Mouse (Mus musculus) liver, embryonic 11.5 days (tissue): ENCODE measurements around the gene Ndufa11. TPM values are rescaled to one million over a fixed set of nuclear protein-coding genes. Genes with fewer than 3 reads are reported as not detected.
A peak's percentile ranks its signal among the peaks of the same experiment; 100 is the strongest.

Experiments used
- ATAC-seq: fragments of 200-750 bp; cut with Nextera tagmentation; replicated peaks from 2 replicates; pipeline ENCODE4 v1.8.0; 2017; ENCODE audit warnings: moderate number of reproducible peaks, mild to moderate bottlenecking, moderate TSS enrichment, moderate library complexity; ENCODE audit not compliant: low FRiP score
- DNase-seq: peaks from one replicate; pipeline ENCODE4 v3.0.0-alpha.2; 2017; ENCODE audit warnings: low spot score
- H3K27ac ChIP-seq: fragments of 300-500 bp; sonication (generic); 2 replicates; pipeline ENCODE4 v1.5.1; 2014; ENCODE audit warnings: mild to moderate bottlenecking, low read depth, low read length, control low read depth
- H3K27me3 ChIP-seq: fragments of 300-500 bp; sonication (generic); replicated peaks from 2 replicates; pipeline ENCODE4 v1.6.1; 2014; ENCODE audit warnings: low read length, mixed read lengths; ENCODE audit not compliant: control insufficient read depth, insufficient read depth
- H3K36me3 ChIP-seq: fragments of 300-500 bp; sonication (generic); 2 replicates; pipeline ENCODE4 v1.6.1; 2014; ENCODE audit warnings: mild to moderate bottlenecking, low read length, moderate library complexity, mixed read lengths; ENCODE audit not compliant: control insufficient read depth, insufficient read depth
- H3K4me1 ChIP-seq: fragments of 300-500 bp; sonication (generic); replicated peaks from 2 replicates; pipeline ENCODE4 v1.6.1; 2014; ENCODE audit warnings: low read length, mixed read lengths; ENCODE audit not compliant: control insufficient read depth, insufficient read depth
- H3K4me2 ChIP-seq: fragments of 300-500 bp; sonication (generic); 2 replicates; pipeline ENCODE4 v1.6.1; 2014; ENCODE audit warnings: mild to moderate bottlenecking, control low read depth, moderate library complexity
- H3K4me3 ChIP-seq: fragments of 300-500 bp; sonication (generic); 2 replicates; pipeline ENCODE4 v1.5.1; 2014; ENCODE audit warnings: low read depth, low read length, control low read depth
- H3K9ac ChIP-seq: fragments of 300-500 bp; sonication (generic); 2 replicates; pipeline ENCODE4 v1.6.1; 2014; ENCODE audit warnings: low read depth, low read length, control low read depth
- H3K9me3 ChIP-seq: fragments of 300-500 bp; sonication (generic); 2 replicates; pipeline ENCODE4 v1.6.1; 2016; ENCODE audit warnings: low read length, inconsistent platforms, mixed read lengths; ENCODE audit not compliant: control insufficient read depth
- WGBS: fragments of 180-500 bp; shearing (Covaris S2); extraction: QIAGEN DNeasy Blood & Tissue Kit; methylation state at CpG from one replicate; pipeline ENCODE4 v1.1.7; 2014; 5-methylcytosine and 5-hydroxymethylcytosine counted together
- polyA plus RNA-seq: library from polyadenylated mRNA; unstranded; fragments of >200 nt; fragmentation: Nextera tagmentation; extraction: Ambion mirVana; gene quantifications from 2 replicates; pipeline ENCODE4 v1.2.1, GENCODE M21; 2014

The Ndufa11 gene
- polyA plus RNA-seq, 1 experiment from 2014 or later: 358 TPM

GRCm38 (mm10) chr17:56740788-56741160, 23.2 kb downstream of the Ndufa11 start:
- Histone ChIP-seq H3K4me2 (no peak overlapping the region), H3K4me1 (no peaks in the 10 kb centered on the region), H3K36me3 (no peaks in the 10 kb centered on the region), H3K27ac (no peak overlapping the region), H3K27me3 (peaks cover 12% of the 10 kb centered on the region; the same call in 1 of the 2 replicates), H3K9ac (no peak overlapping the region), H3K4me3 (no peak overlapping the region), H3K9me3 (no peaks in the 10 kb centered on the region)
- DNase-seq (no peak), ATAC-seq (no peak)
- WGBS: 70% methylated on average over 17 of the region's 17 CpGs

GRCm38 (mm10) chr17:56744173-56744572, 26.6 kb downstream of the Ndufa11 start:
- no peak for ATAC-seq
- 0 out of 2 replicates have a peak, but pooled peaks cover 3% of the 10 kb centered on the region for H3K27me3 ChIP-seq
- no peaks in the 10 kb centered on the region for H3K4me1 ChIP-seq
- no peak overlapping the region for H3K27ac ChIP-seq
- H3K9me3 ChIP-seq: no peaks in the 10 kb centered on the region
- WGBS: 50% methylated on average over 5 of the region's 5 CpGs
- no peak overlapping the region for H3K4me3 ChIP-seq
- no peak overlapping the region for H3K4me2 ChIP-seq
- DNase-seq: no peak
- H3K36me3 ChIP-seq: no peaks in the 10 kb centered on the region
- no peak overlapping the region for H3K9ac ChIP-seq

GRCm38 (mm10) chr17:56751404-56752072, 34.0 kb downstream of the Ndufa11 start:
- WGBS: 20% methylated on average over 71 of the region's 71 CpGs
- ATAC-seq: peak; percentile 72
- DNase-seq: peak; percentile 66
- H3K27ac ChIP-seq: no peak overlapping the region
- H3K4me1 ChIP-seq: peaks cover 10% of the 10 kb centered on the region
- H3K9ac ChIP-seq: no peak overlapping the region
- H3K27me3 ChIP-seq: peaks cover 65% of the 10 kb centered on the region
- H3K36me3 ChIP-seq: no peaks in the 10 kb centered on the region
- H3K9me3 ChIP-seq: no peaks in the 10 kb centered on the region
- peak overlapping the region; percentile 32 for H3K4me3 ChIP-seq
- H3K4me2 ChIP-seq: peak overlapping the region; percentile 57

- DNase-seq: no peak
- Histone ChIP-seq H3K27ac (no peak overlapping the region), H3K4me3 (no peak overlapping the region; the same call in 1 of the 2 replicates), H3K9ac (no peak overlapping the region), H3K36me3 (no peaks in the 10 kb centered on the region), H3K4me1 (peaks cover 25% of the 10 kb centered on the region), H3K27me3 (peaks cover 74% of the 10 kb centered on the region), H3K9me3 (no peaks in the 10 kb centered on the region), H3K4me2 (no peak overlapping the region)
- ATAC-seq: no peak
- WGBS: 30% methylated on average over 15 of the region's 15 CpGs
Observed at GRCm38 (mm10) chr17:56753452-56753851, 35.9 kb downstream of the Ndufa11 start.

GRCm38 (mm10) chr17:56754271-56755185, 37.0 kb downstream of the Ndufa11 start:
- ATAC-seq: no peak

GRCm38 (mm10) chr17:56756703-56757399, 39.3 kb downstream of the Ndufa11 start:
- ATAC-seq (peak; percentile 1; the same call in 1 of the 2 replicates), DNase-seq (no peak)
- peak overlapping the region; percentile 62 for H3K4me3 ChIP-seq
- 3% methylated on average over 47 of the region's 51 CpGs for WGBS
- H3K9ac ChIP-seq: peak overlapping the region; percentile 70
- no peaks in the 10 kb centered on the region for H3K9me3 ChIP-seq
- H3K4me2 ChIP-seq: peak overlapping the region; percentile 98
- peaks cover 55% of the 10 kb centered on the region for H3K27me3 ChIP-seq
- peak overlapping the region; percentile 77; the same call in 1 of the 2 replicates for H3K27ac ChIP-seq
- no peaks in the 10 kb centered on the region for H3K36me3 ChIP-seq
- peaks cover 32% of the 10 kb centered on the region for H3K4me1 ChIP-seq

More at GRCm38 (mm10) chr17:56754271-56755185, 37.0 kb downstream of the Ndufa11 start:
- Histone ChIP-seq H3K36me3 (no peaks in the 10 kb centered on the region), H3K4me3 (peak overlapping the region; percentile 11; the same call in 1 of the 2 replicates), H3K9ac (no peak overlapping the region), H3K27ac (no peak overlapping the region), H3K27me3 (peaks cover 74% of the 10 kb centered on the region), H3K9me3 (no peaks in the 10 kb centered on the region), H3K4me1 (peaks cover 29% of the 10 kb centered on the region), H3K4me2 (peak overlapping the region; percentile 35)
- WGBS: 12% methylated on average over 36 of the region's 36 CpGs
- DNase-seq: no peak

GRCm38 (mm10) chr17:56757416-56758123, 40.0 kb downstream of the Ndufa11 start, which contains the start of gene Nrtn:
Gene Nrtn (minus strand): TSS chr17:56757530.
- ATAC-seq: peak; percentile 72
- Histone ChIP-seq H3K4me2 (peak within 1 kb of the TSS; percentile 98), H3K36me3 (no peaks in the 10 kb centered on the region), H3K4me1 (peaks cover 36% of the 10 kb centered on the region), H3K27ac (peak within 1 kb of the TSS; percentile 77), H3K4me3 (peak within 1 kb of the TSS; percentile 62), H3K9me3 (no peaks in the 10 kb centered on the region), H3K27me3 (peaks cover 48% of the 10 kb centered on the region), H3K9ac (peak within 1 kb of the TSS; percentile 70)
- WGBS: 2% methylated on average over 48 of the region's 48 CpGs
- DNase-seq: peak; percentile 87
